Mouse (Mus musculus) lung, postnatal 0 days (tissue): ENCODE results near the gene Syngr3. TPM values are rescaled to one million over a fixed set of nuclear protein-coding genes. Genes with fewer than 3 reads are reported as not detected.
"Not testable (repeated sequence)": the region's sequence is repeated elsewhere in the genome, so short reads cannot be mapped to it uniquely, and the experiment has no call there.

Experiments used
- ATAC-seq: fragments of 200-750 bp; cut with Nextera tagmentation; 2 replicates; pipeline ENCODE4 v1.8.0; 2017; ENCODE audit warnings: moderate library complexity
- DNase-seq: peaks from one replicate; pipeline ENCODE4 v3.0.0-alpha.2; 2016; ENCODE audit warnings: low spot score
- H3K27ac ChIP-seq: fragments of 300-500 bp; sonication (generic); 2 replicates; pipeline ENCODE4 v1.5.1; 2014; ENCODE audit warnings: antibody characterized with exemption, mild to moderate bottlenecking, low read length, mixed read lengths
- H3K27me3 ChIP-seq: fragments of 300-500 bp; sonication (generic); replicated peaks from 2 replicates; pipeline ENCODE4 v1.6.1; 2014; ENCODE audit warnings: low read length, mixed read lengths; ENCODE audit not compliant: insufficient read depth
- H3K36me3 ChIP-seq: fragments of 300-500 bp; sonication (generic); 2 replicates; pipeline ENCODE4 v1.6.1; 2014; ENCODE audit warnings: low read length, mixed read lengths; ENCODE audit not compliant: insufficient read depth
- H3K4me1 ChIP-seq: fragments of 300-500 bp; sonication (generic); 2 replicates; pipeline ENCODE4 v1.6.1; 2014; ENCODE audit warnings: antibody characterized with exemption, low read depth, low read length, mixed read lengths; ENCODE audit not compliant: insufficient read depth
- H3K4me2 ChIP-seq: fragments of 300-500 bp; sonication (generic); replicated peaks from 2 replicates; pipeline ENCODE4 v1.6.1; 2014; ENCODE audit warnings: low read depth, mild to moderate bottlenecking, low read length, moderate library complexity, mixed read lengths
- H3K4me3 ChIP-seq: fragments of 300-500 bp; sonication (generic); 2 replicates; pipeline ENCODE4 v1.5.1; 2014; ENCODE audit warnings: low read depth, low read length
- H3K9ac ChIP-seq: fragments of 300-500 bp; sonication (generic); replicated peaks from 2 replicates; pipeline ENCODE4 v1.6.1; 2014; ENCODE audit warnings: low read depth, mild to moderate bottlenecking
- H3K9me3 ChIP-seq: fragments of 300-500 bp; sonication (generic); 2 replicates; pipeline ENCODE4 v1.6.1; 2016; ENCODE audit warnings: low read length, mixed read lengths
- CTCF ChIP-seq: IDR thresholded peaks from 2 replicates; pipeline ENCODE4 v1.5.1; 2016; ENCODE audit warnings: antibody characterized with exemption, mild to moderate bottlenecking
- EP300 ChIP-seq: IDR thresholded peaks from 2 replicates; pipeline ENCODE4 v1.6.1; 2016; ENCODE audit warnings: antibody characterized with exemption, mild to moderate bottlenecking, control low read depth
- WGBS: fragments of 180-500 bp; shearing (Covaris S2); extraction: QIAGEN DNeasy Blood & Tissue Kit; methylation state at CpG from one replicate; pipeline ENCODE4 v1.1.7; 2014; 5-methylcytosine and 5-hydroxymethylcytosine counted together
- polyA plus RNA-seq: library from polyadenylated mRNA; unstranded; fragments of >200 nt; fragmentation: Nextera tagmentation; extraction: Ambion mirVana; gene quantifications from 2 replicates; pipeline ENCODE4 v1.2.1, GENCODE M21; 2015

Syngr3 gene
- polyA plus RNA-seq, 1 experiment from 2014 or later = 0.19 TPM

- Histone ChIP-seq H3K27me3 (no peaks in the 10 kb centered on the region), H3K9me3 (no peaks in the 10 kb centered on the region), H3K36me3 (no peaks in the 10 kb centered on the region), H3K4me3 (no peak within 1 kb of the TSS), H3K4me1 (peaks cover 7% of the 10 kb centered on the region; the same call in 1 of the 2 replicates), H3K4me2 (no peak within 1 kb of the TSS), H3K27ac (no peak within 1 kb of the TSS), H3K9ac (no peak within 1 kb of the TSS)
- no peak for DNase-seq
- WGBS = 57% methylated on average over 2 of the region's 2 CpGs
- ATAC-seq = no peak
- TF ChIP-seq EP300 (no peak), CTCF (no peak)
Observed at GRCm38 (mm10) chr17:24727618-24728017, 37.9 kb upstream of the Syngr3 start, which contains the start of gene Rpl3l. Rpl3l (plus strand) TSS chr17:24727820.

- Histone ChIP-seq H3K27me3 (no peaks in the 10 kb centered on the region), H3K4me2 (no peak overlapping the region), H3K9me3 (no peaks in the 10 kb centered on the region), H3K4me1 (peaks cover 7% of the 10 kb centered on the region; the same call in 1 of the 2 replicates), H3K36me3 (peaks cover 11% of the 10 kb centered on the region; the same call in 1 of the 2 replicates), H3K4me3 (no peak overlapping the region), H3K9ac (no peak overlapping the region), H3K27ac (no peak overlapping the region)
- no peak for ATAC-seq
- no peak for TF ChIP-seq EP300
- TF ChIP-seq CTCF = no peak
- no peak for DNase-seq
- WGBS = 71% methylated on average over 3 of the region's 3 CpGs
Observed at GRCm38 (mm10) chr17:24725637-24726390, 36.1 kb upstream of the Syngr3 start.

- peaks cover 7% of the 10 kb centered on the region; the same call in 1 of the 2 replicates for H3K4me1 ChIP-seq
- peak within 1 kb of the TSS; percentile 92 for H3K9ac ChIP-seq
- peak within 1 kb of the TSS; percentile 86 for H3K27ac ChIP-seq
- H3K36me3 ChIP-seq = peaks cover 11% of the 10 kb centered on the region; the same call in 1 of the 2 replicates
- H3K27me3 ChIP-seq = no peaks in the 10 kb centered on the region
- H3K4me3 ChIP-seq = peak within 1 kb of the TSS; percentile 62
- under 1% methylated on average over 30 of the region's 30 CpGs for WGBS
- ATAC-seq (peak; percentile 73), DNase-seq (peak; percentile 97)
- TF ChIP-seq CTCF (peak; percentile 99), EP300 (no peak)
- no peaks in the 10 kb centered on the region for H3K9me3 ChIP-seq
- peak within 1 kb of the TSS; percentile 91 for H3K4me2 ChIP-seq
Observed at GRCm38 (mm10) chr17:24724184-24724583, 34.4 kb upstream of the Syngr3 start, which contains the start of gene Ndufb10. Ndufb10 (minus strand) TSS chr17:24724478.

DNA sequence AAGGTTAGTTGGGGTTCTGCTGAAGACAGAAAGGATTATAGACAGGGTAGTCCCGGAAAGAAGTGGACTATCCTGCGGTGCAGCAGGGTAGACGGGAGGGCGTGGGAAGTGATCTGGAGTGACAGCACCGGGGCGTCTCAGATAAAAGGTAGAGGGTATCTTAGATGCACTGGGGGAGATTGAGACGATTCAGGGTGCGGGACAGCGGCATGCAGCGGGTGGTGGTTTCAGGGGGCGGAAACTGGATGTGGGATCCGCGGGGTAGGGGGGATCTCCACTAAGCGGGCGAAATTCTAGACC, 34.1 kb upstream of the Syngr3 start:
- ATAC-seq (no peak), DNase-seq (peak; percentile 25)
- H3K27me3 ChIP-seq = no peaks in the 10 kb centered on the region
- 0% methylated on average over 15 of the region's 15 CpGs for WGBS
- H3K4me2 ChIP-seq = peak overlapping the region; percentile 91
- TF ChIP-seq EP300 (no peak), CTCF (no peak)
- H3K27ac ChIP-seq = peak overlapping the region; percentile 86
- H3K9me3 ChIP-seq = no peaks in the 10 kb centered on the region
- peaks cover 9% of the 10 kb centered on the region; the same call in 1 of the 2 replicates for H3K4me1 ChIP-seq
- H3K9ac ChIP-seq = peak overlapping the region; percentile 92
- peak overlapping the region; percentile 62 for H3K4me3 ChIP-seq
- peaks cover 11% of the 10 kb centered on the region; the same call in 1 of the 2 replicates for H3K36me3 ChIP-seq

- DNase-seq = no peak
- H3K27me3 ChIP-seq = no peaks in the 10 kb centered on the region
- H3K4me2 ChIP-seq = peak overlapping the region; percentile 91
- peaks cover 11% of the 10 kb centered on the region; the same call in 1 of the 2 replicates for H3K36me3 ChIP-seq
- peak overlapping the region; percentile 86 for H3K27ac ChIP-seq
- no peak for ATAC-seq
- no peaks in the 10 kb centered on the region for H3K9me3 ChIP-seq
- peaks cover 10% of the 10 kb centered on the region; the same call in 1 of the 2 replicates for H3K4me1 ChIP-seq
- 3% methylated on average over 12 of the region's 12 CpGs for WGBS
- peak overlapping the region; percentile 92 for H3K9ac ChIP-seq
- H3K4me3 ChIP-seq = peak overlapping the region; percentile 62
- TF ChIP-seq CTCF (no peak), EP300 (no peak)
Observed at GRCm38 (mm10) chr17:24723122-24723880, 33.5 kb upstream of the Syngr3 start.

GRCm38 (mm10) chr17:24722220-24722924, 32.6 kb upstream of the Syngr3 start:
- DNase-seq = no peak
- no peaks in the 10 kb centered on the region for H3K9me3 ChIP-seq
- H3K36me3 ChIP-seq = peaks cover 11% of the 10 kb centered on the region; the same call in 1 of the 2 replicates
- peaks cover 10% of the 10 kb centered on the region; the same call in 1 of the 2 replicates for H3K4me1 ChIP-seq
- WGBS = 31% methylated on average over 13 of the region's 13 CpGs
- no peak overlapping the region for H3K4me3 ChIP-seq
- no peak overlapping the region for H3K27ac ChIP-seq
- no peak overlapping the region for H3K9ac ChIP-seq
- no peak for ATAC-seq
- no peaks in the 10 kb centered on the region for H3K27me3 ChIP-seq
- TF ChIP-seq CTCF = no peak
- no peak for TF ChIP-seq EP300
- H3K4me2 ChIP-seq = no peak overlapping the region

GRCm38 (mm10) chr17:24721383-24721955, 31.7 kb upstream of the Syngr3 start:
- 38% methylated on average over 7 of the region's 7 CpGs for WGBS
- H3K27me3 ChIP-seq, H3K27ac ChIP-seq, DNase-seq, ATAC-seq, H3K4me3 ChIP-seq, H3K9ac ChIP-seq, H3K9me3 ChIP-seq: not testable (repeated sequence)
- Histone ChIP-seq H3K4me1 (peaks cover 10% of the 10 kb centered on the region; the same call in 1 of the 2 replicates), H3K36me3 (peaks cover 11% of the 10 kb centered on the region; the same call in 1 of the 2 replicates), H3K4me2 (peak overlapping the region; percentile 66; the same call in 1 of the 2 replicates)

DNA sequence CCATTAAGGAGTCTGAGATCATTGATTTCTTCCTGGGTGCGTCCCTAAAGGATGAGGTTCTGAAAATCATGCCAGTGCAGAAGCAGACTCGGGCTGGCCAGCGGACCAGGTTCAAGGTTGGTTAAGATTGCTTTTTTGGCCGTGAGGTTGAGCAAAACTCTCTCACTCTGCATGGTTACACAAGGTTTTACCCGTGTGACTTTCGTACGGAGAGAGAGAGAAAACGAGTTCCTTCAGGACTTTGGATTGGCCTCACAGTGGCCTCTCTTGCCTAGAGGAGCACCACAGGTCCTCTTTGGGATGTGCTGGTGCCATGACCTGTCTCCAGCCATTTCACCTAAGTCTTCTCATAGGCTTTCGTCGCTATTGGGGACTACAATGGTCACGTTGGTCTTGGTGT, 30.9 kb upstream of the Syngr3 start:
- DNase-seq, H3K9me3 ChIP-seq, ATAC-seq, H3K27me3 ChIP-seq: not testable (repeated sequence)
- 1% methylated on average over 10 of the region's 11 CpGs for WGBS
- Histone ChIP-seq H3K36me3 (peaks cover 11% of the 10 kb centered on the region; the same call in 1 of the 2 replicates), H3K4me2 (peak overlapping the region; percentile 66), H3K4me1 (peaks cover 10% of the 10 kb centered on the region; the same call in 1 of the 2 replicates), H3K27ac (0 out of 2 replicates have a peak overlapping the region, but pooled peaks have one; percentile 92), H3K9ac (peak overlapping the region; percentile 96), H3K4me3 (peak overlapping the region; percentile 76)
